Mouse (Mus musculus) erythroblast, adult 5-6 weeks (primary cell): Measurements from ENCODE around the gene Atf3. TPM values are rescaled to one million over a fixed set of nuclear protein-coding genes. Genes with fewer than 3 reads are reported as not detected.

Source experiments
- ATAC-seq: replicated peaks from 2 replicates; pipeline ENCODE4 v1.8.0; 2016; ENCODE audit warnings: moderate number of reproducible peaks, mild to moderate bottlenecking, moderate TSS enrichment, inconsistent platforms; ENCODE audit not compliant: poor library complexity, low FRiP score, severe bottlenecking
- total RNA-seq, 2 experiments: library from RNA; stranded (forward) in 1 of 2; stranded (reverse) in 1 of 2; fragments of 150-400 nt in 1 of 2; fragments of 200-764, 138-1000 nt in 1 of 2; gene quantifications; 2 replicates each; pipeline versions ENCODE4 v1.2.3 to v1.2.4; 2015 to 2017; ENCODE audit warnings: low replicate concordance in 2 of 2

The Atf3 gene
- total RNA-seq (2015; ENCODE audit: low replicate concordance) (0.42 and 6.0 TPM in 2 replicates), total RNA-seq (2017; ENCODE audit: low replicate concordance) (3.2 and 13.4 TPM in 2 replicates)

- ATAC-seq, result no peak
Observed at GRCm38 (mm10) chr1:191217939-191218338, at the start of gene Atf3. TSS of gene Atf3 (minus strand) at chr1:191218039.

GRCm38 (mm10) chr1:191267162-191267561 is 49.3 kb upstream of the Atf3 start:
- ATAC-seq, result no peak

GRCm38 (mm10) chr1:191263471-191263870 is 45.6 kb upstream of the Atf3 start:
- no peak for ATAC-seq

DNA sequence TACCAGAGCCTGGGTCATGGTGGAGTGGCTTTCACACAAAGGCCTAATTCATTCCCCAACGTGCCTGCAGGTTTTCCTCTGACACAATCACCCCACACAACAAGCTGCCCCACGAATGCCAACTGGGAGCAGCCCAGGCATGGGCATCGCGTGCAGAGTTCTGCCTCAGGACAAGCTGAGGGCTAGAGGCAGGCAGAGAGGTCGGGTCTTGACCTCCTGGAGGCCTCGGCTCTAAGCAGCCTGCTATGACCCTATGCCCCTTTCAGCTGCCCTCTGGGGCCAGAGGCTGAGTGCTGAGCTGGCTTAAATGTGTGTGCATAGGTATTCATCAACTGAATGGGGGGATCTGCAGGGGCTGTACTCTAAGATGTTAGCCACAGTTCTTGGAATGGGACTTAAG is 44.0 kb upstream of the Atf3 start:
- ATAC-seq, result no peak

- ATAC-seq, result no peak
Observed at GRCm38 (mm10) chr1:191259661-191260060, 41.8 kb upstream of the Atf3 start.

- no peak for ATAC-seq
Observed at GRCm38 (mm10) chr1:191259121-191259520, 41.3 kb upstream of the Atf3 start.

- no peak for ATAC-seq
Observed at GRCm38 (mm10) chr1:191258521-191258920, 40.7 kb upstream of the Atf3 start.

- ATAC-seq, result no peak
Observed at GRCm38 (mm10) chr1:191257981-191258380, 40.1 kb upstream of the Atf3 start.

GRCm38 (mm10) chr1:191257351-191257771 is 39.5 kb upstream of the Atf3 start:
- no peak for ATAC-seq

- ATAC-seq, result no peak
Observed at GRCm38 (mm10) chr1:191256566-191257350, 38.9 kb upstream of the Atf3 start.

- no peak for ATAC-seq
Observed at GRCm38 (mm10) chr1:191256134-191256533, 38.3 kb upstream of the Atf3 start.

GRCm38 (mm10) chr1:191254448-191254847 is 36.6 kb upstream of the Atf3 start:
- ATAC-seq, result no peak

GRCm38 (mm10) chr1:191253636-191254035 is 35.8 kb upstream of the Atf3 start:
- ATAC-seq, result no peak

DNA sequence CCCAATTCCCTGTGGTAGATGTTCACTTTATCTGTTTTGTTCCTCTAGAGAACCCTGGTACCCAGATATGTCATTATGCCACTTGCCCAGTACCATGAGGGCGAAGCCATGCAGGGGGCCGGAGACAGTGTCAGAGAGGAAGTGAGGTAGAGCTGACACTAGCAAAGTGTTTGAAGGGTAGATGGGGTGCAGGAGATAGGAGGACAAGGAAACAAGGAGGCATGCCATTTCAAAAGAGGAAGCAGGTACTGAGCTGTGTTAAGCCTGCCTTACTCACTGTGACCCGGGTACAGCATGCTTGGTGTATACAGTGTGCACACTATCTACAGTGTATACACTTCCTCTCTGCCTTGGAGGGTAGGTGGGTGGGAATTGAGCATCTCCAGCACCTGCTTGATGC is 32.1 kb upstream of the Atf3 start:
- ATAC-seq, result no peak

DNA sequence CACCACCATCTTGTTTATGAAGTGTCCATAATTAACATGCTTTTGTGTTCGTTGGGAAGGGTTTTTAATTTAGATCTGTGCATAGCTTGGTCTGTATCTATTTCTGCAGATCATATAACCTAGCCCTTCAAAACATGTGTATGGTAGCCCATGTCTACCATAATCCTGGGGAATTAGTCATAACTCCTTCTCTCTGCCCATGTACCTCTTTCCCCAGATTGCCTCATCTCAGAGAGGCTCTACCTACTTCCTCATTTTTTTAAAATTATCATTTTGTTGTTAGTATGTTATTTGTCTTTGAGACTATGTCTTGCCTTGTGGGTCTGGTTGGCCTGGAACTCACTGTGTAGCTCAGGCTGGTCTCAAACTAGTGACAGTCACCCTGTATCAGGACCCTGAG is 30.6 kb upstream of the Atf3 start:
- ATAC-seq, result no peak

DNA sequence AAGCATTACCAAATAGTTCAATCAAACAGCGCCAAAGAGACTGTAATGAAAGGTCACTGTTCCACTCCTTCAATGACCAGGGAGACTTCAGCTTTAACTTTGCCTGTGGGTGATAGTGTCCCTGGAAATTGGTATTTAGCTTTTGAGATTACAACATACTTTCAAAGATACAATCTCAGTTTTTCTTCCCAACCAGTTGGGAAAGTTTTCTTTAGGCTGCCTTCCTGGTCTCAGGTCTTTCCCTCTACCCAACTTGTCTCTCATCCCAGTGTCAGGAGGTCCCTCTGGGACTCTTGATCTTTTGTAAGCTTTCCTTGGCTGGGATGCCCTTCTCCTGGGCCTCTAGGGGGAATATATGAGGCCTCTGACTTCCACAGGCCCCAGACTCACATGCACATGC is 29.7 kb upstream of the Atf3 start:
- no peak for ATAC-seq

GRCm38 (mm10) chr1:191243855-191244254 is 26.0 kb upstream of the Atf3 start:
- ATAC-seq, result no peak

- ATAC-seq, result 0 out of 2 replicates have a peak, but pooled peaks have one; percentile 40
Observed at GRCm38 (mm10) chr1:191242065-191242698, 24.3 kb upstream of the Atf3 start.

GRCm38 (mm10) chr1:191241574-191241973 is 23.7 kb upstream of the Atf3 start:
- no peak for ATAC-seq

- no peak for ATAC-seq
Observed at GRCm38 (mm10) chr1:191239602-191240001, 21.8 kb upstream of the Atf3 start.
